Mouse (Mus musculus): ENCODE measurements around the gene Hoxd13. TPM values are rescaled to one million over a fixed set of nuclear protein-coding genes. Genes with fewer than 3 reads are reported as not detected.
A peak's percentile ranks its signal among the peaks of the same experiment; 100 is the strongest.

Gene Hoxd13
- not detected for polyA plus RNA-seq (2017; shearing (Covaris generic))

- ATAC-seq, result no peak
Observed at GRCm38 (mm10) chr2:74667842-74668357, at the start of gene Hoxd13. TSS of gene Hoxd13 (plus strand) at chr2:74668310.

- no peak for ATAC-seq
Observed at GRCm38 (mm10) chr2:74619676-74620246, 48.3 kb upstream of the Hoxd13 start.

GRCm38 (mm10) chr2:74620368-74620767, 47.7 kb upstream of the Hoxd13 start:
- ATAC-seq, result no peak

- no peak for ATAC-seq
Observed at GRCm38 (mm10) chr2:74635412-74635811, 32.7 kb upstream of the Hoxd13 start.

GRCm38 (mm10) chr2:74642431-74642830, 25.7 kb upstream of the Hoxd13 start:
- no peak for ATAC-seq

- ATAC-seq, result no peak
Observed at GRCm38 (mm10) chr2:74645631-74646030, 22.5 kb upstream of the Hoxd13 start.

- no peak for ATAC-seq
Observed at GRCm38 (mm10) chr2:74647082-74647864, 20.8 kb upstream of the Hoxd13 start.

- ATAC-seq, result no peak
Observed at GRCm38 (mm10) chr2:74652996-74653340, 15.1 kb upstream of the Hoxd13 start.

- ATAC-seq, result no peak
Observed at GRCm38 (mm10) chr2:74653781-74654535, 14.2 kb upstream of the Hoxd13 start.

- no peak for ATAC-seq
Observed at GRCm38 (mm10) chr2:74654743-74655419, 13.2 kb upstream of the Hoxd13 start.

GRCm38 (mm10) chr2:74655420-74655781, 12.7 kb upstream of the Hoxd13 start:
- ATAC-seq, result no peak

- ATAC-seq, result peak; percentile 48
Observed at GRCm38 (mm10) chr2:74655821-74656631, 12.1 kb upstream of the Hoxd13 start.

GRCm38 (mm10) chr2:74656632-74657021, 11.5 kb upstream of the Hoxd13 start:
- ATAC-seq, result no peak

- ATAC-seq, result peak; percentile 53
Observed at GRCm38 (mm10) chr2:74657251-74658023, 10.7 kb upstream of the Hoxd13 start.

GRCm38 (mm10) chr2:74658024-74658666, 10.0 kb upstream of the Hoxd13 start:
- ATAC-seq, result no peak

- no peak for ATAC-seq
Observed at GRCm38 (mm10) chr2:74658667-74659371, 9.3 kb upstream of the Hoxd13 start.

GRCm38 (mm10) chr2:74659507-74660005, 8.6 kb upstream of the Hoxd13 start, which contains the start of gene Evx2:
TSS of gene Evx2 (minus strand) at chr2:74659557.
- ATAC-seq, result no peak

- ATAC-seq, result no peak
Observed at GRCm38 (mm10) chr2:74660421-74661375, 7.4 kb upstream of the Hoxd13 start.
